Mouse (Mus musculus) induced T-regulatory cell, adult 2 months (primary cell): ENCODE data around the gene Gm20388.

Experiments
- DNase-seq: peaks from one replicate; pipeline ENCODE4 v3.0.0-alpha.2; 2012; ENCODE audit warnings: low read depth

Gm20388 gene

DNA sequence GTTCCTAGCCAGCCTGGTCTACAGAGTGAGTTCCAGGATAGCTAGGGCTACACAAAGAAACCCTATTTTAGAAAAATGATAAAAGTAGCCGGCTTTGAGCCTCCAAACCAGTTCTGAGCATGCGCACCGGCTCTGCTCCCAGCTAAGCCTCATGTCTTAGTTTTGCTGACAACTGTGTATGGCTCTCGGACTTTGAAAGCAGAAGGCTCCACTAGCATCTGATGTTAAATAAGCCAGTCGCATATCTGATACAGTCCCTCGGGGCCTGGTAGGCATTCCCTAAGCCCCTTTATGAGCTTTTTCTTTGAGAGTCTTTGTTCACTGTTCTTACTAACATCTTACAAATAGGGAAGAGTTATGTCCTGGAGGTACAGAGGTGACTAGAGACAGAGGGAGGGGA is 1937.3 kb downstream of the Gm20388 start:
- DNase-seq: no peak

GRCm38 (mm10) chr8:121848495-121848894 is 1937.9 kb downstream of the Gm20388 start:
- DNase-seq: peak; percentile 35

GRCm38 (mm10) chr8:121849303-121849702 is 1938.7 kb downstream of the Gm20388 start:
- no peak for DNase-seq

DNA sequence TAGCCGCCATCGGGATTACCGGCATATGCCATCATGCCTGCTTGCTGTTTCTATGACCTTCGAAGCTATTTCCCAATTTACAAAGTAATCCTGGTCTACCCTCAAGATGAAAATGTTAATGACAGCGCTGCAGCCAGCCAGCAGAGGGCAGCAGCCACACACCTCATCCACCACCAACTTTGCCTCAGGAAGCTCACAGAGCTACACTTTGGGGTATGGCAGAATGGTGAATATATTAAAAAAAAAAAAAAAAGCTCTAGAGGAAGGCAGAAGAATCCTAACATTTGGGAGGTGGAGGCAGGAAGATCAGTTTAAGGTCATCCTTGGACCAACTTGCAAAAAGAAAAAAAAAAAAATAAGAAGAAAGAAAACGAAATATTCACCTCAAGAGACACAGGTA is 1939.4 kb downstream of the Gm20388 start:
- peak; percentile 88 for DNase-seq

DNA sequence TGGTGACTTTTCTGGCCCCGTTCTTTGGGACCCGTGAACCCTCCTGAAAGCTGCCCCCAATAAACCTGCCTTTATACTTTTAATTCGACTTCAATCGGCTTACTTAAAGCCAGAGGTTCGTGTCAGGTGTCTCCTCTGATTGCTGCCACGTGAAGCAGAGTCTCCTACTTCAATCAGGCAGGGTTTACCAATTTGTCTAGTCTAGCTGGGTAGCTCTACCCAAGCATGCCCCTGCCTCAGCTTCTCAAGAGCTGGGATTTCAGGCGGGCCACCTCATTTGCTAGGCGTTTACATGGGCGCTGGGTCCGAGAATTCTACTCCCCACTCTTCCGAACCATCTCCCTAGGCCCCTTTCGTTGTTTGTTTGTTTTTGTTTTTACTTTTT is 1939.8 kb downstream of the Gm20388 start:
- DNase-seq: no peak

- peak; percentile 98 for DNase-seq
Measured at GRCm38 (mm10) chr8:121850821-121851470, 1940.3 kb downstream of the Gm20388 start.

GRCm38 (mm10) chr8:121851716-121852115 is 1941.1 kb downstream of the Gm20388 start:
- DNase-seq: peak; percentile 47

GRCm38 (mm10) chr8:121852464-121852863 is 1941.8 kb downstream of the Gm20388 start:
- peak; percentile 75 for DNase-seq

GRCm38 (mm10) chr8:121853586-121853985 is 1942.9 kb downstream of the Gm20388 start:
- DNase-seq: no peak

DNA sequence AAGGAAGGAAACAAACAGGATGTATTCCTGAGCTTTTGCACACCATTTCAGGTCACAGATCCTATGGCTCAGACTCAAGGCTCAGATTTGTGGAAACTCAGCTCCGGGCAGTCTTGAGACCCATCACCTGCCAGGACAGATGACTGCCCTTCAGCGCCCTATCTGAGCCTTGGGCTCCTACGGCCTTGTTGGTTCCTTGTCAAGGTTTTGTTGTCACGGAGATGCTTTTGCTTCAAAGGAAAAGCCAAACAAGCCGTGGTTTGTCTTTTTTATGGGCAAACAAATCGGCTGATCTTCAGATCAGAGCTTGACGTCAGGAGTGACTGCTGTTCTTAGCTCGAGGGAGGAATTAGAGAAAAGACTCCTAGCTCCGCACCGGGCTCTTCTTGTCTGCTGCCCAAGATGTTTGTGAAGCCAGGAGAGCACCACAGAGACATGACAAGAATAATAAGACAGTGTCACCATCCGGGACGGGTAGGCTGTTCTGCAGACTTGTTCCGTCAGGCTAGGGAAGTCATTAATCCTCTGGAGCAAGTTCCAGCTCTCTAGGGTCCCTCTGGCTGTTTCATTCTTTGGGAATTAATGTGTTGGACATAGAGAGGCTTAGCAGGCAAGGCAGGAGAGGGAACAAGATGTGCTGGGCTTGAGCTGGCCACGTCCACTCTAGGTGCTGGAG is 1945.6 kb downstream of the Gm20388 start:
- DNase-seq: no peak

DNA sequence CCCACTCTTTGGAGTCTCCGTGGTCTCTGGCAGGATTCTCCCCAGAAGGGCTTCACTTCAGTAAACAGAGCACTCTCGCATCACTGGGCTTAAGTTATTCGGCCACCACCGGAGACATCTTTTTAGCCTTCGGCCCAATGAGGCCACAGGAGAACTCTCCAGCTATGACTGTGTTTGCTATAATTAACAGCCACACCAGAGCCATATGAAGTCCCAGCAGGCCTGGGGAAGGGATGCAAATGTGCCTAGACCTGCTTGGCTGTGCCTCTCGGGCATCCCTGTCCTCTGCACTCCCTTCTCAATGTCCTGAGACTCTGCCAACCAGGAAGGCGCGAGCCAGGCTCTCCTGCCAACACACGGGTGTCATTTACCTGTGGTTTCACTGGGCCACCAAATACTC is 1946.7 kb downstream of the Gm20388 start:
- no peak for DNase-seq

DNA sequence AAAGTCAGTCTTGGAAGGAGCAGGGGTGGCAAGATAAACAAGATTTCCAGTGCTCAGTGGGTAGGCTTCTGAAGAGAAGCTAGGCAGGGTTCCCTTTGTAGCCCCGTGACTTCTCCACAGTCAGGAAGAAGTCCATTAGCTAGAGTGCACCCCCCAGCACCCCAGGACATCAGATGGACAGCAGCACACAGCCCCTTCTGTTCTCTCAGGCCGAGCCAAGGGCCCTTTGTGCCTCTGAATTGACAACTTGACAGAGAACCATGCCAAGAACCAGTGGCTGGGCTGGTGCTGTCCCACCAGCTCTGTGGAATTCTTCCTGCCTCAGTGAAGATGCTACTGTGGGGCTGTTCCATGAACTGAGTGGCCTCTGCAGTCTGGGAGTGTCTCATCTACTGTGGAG is 1947.1 kb downstream of the Gm20388 start:
- DNase-seq: no peak

DNA sequence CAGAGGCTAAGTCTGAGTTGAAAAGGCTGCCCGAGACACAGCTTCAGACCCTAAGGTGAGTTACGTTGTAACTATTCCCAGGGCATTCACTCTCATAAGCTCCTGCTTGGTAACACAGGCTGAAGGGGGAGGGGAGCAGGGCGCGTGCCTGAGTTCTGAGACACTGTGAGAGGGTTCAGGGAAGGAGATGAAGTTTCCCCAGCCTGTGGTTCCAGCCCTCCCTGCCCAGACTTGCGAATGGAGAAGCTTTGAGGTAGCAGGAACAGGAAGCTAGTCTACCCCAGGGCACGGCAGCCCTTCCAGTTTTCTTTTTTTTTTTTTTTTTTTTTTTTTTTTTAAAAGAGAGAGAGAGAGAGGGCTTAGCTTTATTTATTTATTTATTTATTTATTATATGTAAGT is 1950.6 kb downstream of the Gm20388 start:
- no peak for DNase-seq

DNA sequence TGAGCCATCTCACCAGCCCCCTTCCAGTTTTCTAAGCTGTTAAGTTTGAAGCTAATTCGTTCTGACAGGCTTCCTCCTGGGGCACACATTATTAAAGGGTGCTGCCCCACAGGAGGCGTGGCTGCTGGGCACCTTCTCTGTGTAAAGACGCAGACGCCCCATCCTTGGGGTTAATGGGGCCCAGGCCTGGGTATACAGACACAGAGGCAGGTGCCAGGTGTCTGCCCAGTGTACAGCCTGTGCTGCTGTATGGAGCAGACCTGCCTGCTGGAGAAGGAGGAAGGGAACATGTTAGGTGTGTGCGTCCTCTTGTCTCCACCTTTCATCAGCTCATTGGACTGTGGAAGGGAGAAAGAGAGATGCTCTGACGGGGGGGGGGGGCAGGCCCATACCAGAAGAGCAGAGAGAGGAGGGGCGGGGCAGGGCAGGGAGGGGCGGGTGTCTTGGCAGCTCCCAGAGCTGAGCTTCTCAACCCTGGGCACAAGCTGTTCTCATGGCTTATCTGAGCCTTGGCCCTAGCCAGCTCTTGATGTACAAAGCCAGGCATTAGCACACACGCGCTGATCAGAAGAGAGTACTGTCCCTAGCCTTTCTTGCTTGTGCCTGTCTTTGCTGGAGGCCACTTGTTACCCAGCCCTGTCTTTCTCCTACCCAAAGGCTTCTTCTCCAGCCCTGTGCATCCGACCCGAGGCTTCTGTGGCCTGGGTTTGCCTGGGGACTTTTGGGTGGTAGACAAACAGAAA is 1951.3 kb downstream of the Gm20388 start:
- DNase-seq: no peak

GRCm38 (mm10) chr8:121865356-121865755 is 1954.7 kb downstream of the Gm20388 start:
- no peak for DNase-seq

DNA sequence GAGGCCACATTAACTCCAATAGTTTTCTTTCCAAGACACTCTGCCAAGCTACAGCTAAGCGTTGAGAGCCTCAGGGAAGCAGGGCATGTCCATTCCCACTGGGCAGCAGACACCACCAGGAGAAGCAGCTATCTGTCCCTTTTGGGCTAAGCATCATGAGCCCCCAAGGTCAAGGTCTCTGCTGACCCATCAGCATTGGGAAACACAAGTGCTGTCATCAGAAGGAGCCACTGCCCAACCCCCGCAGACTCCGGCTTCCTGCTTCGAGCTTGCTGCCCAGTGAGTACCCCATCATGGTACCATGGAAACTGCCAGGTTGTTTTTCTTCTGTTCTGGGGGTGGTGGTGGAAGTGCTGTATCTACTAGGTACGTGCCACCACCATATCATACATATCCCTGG is 1957.6 kb downstream of the Gm20388 start:
- DNase-seq: no peak

DNA sequence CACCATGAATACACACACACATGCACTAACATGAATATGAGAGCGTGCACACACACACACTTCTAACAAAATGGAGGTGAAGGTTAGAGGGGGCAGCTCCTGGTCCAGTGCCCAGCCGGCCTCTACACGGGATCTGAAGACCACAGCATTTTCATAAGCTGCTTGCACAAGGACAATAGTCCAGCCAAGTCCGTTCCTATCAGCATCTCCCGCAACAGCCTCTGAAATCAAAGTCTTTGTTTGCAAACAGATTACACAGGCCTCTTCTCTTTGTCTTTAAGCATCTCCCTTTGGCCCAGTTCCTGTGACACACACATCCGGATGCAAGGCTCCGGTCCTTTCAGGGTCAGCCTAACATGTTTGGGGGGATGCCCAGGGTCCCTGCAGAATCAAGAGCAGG is 1958.3 kb downstream of the Gm20388 start:
- DNase-seq: no peak

DNA sequence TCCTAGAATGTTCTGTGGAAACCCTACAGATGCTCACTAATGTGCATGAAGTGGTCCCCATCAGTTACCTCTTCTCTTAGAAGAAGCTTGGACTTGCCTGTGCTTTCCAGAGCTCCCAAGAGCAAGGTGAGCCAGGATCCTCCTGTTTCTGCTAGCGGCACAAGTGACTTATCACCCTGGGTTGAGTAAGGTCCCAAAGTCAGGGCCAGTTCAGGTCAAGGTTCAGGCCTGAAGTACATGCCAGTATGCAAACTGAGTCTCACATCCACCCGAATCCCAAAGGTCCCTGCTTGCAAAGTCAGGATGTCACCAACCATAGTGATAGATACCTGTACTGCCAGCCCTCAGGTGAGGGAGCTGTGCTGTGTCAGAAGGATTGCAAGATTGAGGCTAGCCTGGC is 1959.5 kb downstream of the Gm20388 start:
- no peak for DNase-seq

DNA sequence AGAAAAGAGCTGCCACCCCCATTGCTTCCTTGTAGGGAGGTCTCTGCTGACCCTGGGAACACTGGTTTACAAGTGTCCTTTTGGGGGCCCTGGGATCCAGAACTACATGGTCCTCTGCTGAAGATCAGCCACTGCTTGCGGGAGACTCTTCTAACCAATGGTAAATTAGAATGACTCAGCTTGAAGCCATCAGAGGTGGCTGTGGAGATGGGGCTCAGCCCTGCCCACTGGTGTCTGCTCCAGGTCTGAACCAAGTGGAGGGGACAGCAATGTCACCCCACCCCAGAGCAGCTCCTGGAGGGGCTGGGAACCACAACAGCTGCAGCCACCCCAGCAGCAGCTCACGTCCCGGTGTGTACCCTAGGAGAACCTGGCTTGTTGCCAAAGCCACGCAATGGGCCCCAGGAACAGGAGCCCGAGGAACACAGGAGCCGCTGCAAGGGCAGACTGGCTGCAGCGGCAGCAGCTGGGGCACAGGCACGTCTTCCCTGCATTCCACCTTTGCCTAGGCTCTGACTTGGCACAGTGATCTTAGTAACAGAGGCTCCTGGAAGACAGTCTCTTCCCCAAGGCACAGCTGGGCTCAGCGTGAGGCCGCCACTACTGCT is 1961.3 kb downstream of the Gm20388 start:
- DNase-seq: no peak

GRCm38 (mm10) chr8:121874031-121874430 is 1963.4 kb downstream of the Gm20388 start:
- peak; percentile 42 for DNase-seq

DNA sequence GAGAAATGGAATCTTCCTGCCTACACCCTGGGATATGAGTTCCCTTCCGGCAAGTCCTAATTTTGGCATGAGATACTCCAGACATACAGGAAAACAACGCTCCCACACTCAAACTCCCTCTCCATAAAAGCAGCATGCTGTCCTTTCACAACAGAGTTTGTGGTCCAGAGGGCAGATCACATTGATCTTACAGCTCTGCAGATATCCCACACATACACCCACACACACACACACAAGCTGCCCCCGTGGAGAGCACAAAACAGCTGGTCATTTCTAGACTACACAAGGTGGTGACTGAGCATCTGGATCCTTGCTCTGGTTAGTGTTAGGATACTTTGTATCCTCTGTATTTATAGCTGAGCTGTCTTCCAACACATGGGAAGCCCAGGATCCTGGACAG is 1964.4 kb downstream of the Gm20388 start:
- DNase-seq: no peak

- DNase-seq: no peak
Measured at GRCm38 (mm10) chr8:121875517-121875916, 1964.9 kb downstream of the Gm20388 start.

DNA sequence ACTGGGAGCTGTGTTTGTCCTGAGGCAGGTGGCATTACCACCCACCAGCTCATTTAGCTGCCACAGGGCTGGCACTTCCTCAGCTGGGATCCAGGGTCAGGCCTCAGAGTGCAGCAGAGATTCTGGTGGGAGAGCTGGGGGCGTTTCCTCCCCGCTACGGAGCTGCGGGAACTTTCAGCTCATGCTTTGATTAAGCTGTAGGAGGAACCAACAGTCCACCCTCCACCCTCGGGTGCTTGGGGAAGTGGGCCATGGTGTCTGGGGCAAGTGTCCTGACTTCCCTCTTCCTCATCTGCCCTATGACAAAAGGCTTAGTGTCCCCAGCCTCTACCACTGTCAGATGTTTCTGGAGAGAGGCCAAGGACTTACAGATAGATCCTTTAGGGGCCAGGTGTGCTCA is 1966.6 kb downstream of the Gm20388 start:
- no peak for DNase-seq
